Mouse (Mus musculus): ENCODE data around the gene Tradd. TPM values are rescaled to one million over a fixed set of nuclear protein-coding genes. Genes with fewer than 3 reads are reported as not detected.
"Not testable (repeated sequence)": the region's sequence is repeated elsewhere in the genome, so short reads cannot be mapped to it uniquely, and the experiment has no call there.

The Tradd gene
- polyA plus RNA-seq, 1 experiment from 2014 or later, result 22.9 TPM

- no peak for DNase-seq (ENCODE audit: low read depth, low spot score)
- ChIA-PET POLR2A (no interaction called here), CTCF (interaction anchor here (0.8 to 1.7 kb wide), 4 partner anchors 16 to 175 kb away, joined by 3 to 5 read pairs (median 4); partner anchors contain the start of gene D230025D16Rik)
- no peak for TF ChIP-seq CTCF (IDR thresholded peaks at IDR 0.05)
- no peak for ATAC-seq
- no peaks in the 10 kb centered on the region for H3K27me3 ChIP-seq
- in situ Hi-C loops (cut with MboI; ENCODE audit: low pct_unique_long_range_greater_than_20kb), result loop anchor here (10.0 kb wide), 1 partner anchor 661 kb away; the partner anchor contains the start of gene Rrad
These were observed 31.6 kb upstream of the Tradd start, which contains the start of gene Exoc3l for GRCm38 (mm10) chr8:105295895-105296573. Gene Exoc3l, minus strand, starts transcription at chr8:105296101.

GRCm38 (mm10) chr8:105295256-105295655 lies 30.8 kb upstream of the Tradd start:
- ATAC-seq, result no peak
- no peak for DNase-seq (ENCODE audit: low read depth, low spot score)
- CTCF ChIA-PET, result interaction anchor here (1.4 to 1.7 kb wide), 2 partner anchors 15 to 175 kb away, joined by 3 to 4 read pairs; no protein-coding TSS in a partner anchor
- in situ Hi-C loops (cut with MboI; ENCODE audit: low pct_unique_long_range_greater_than_20kb), result loop anchor here (10.0 kb wide), 1 partner anchor 660 kb away; the partner anchor contains the start of gene Rrad
- POLR2A ChIA-PET, result no interaction called here
- H3K27me3 ChIP-seq, result no peaks in the 10 kb centered on the region
- no peak for TF ChIP-seq CTCF (IDR thresholded peaks at IDR 0.05)

- DNase-seq (ENCODE audit: low read depth, low spot score) (no peak), ATAC-seq (no peak)
- ChIA-PET POLR2A (no interaction called here), CTCF (interaction anchor here (1.4 to 1.7 kb wide), 2 partner anchors 15 to 174 kb away, joined by 3 to 4 read pairs; no protein-coding TSS in a partner anchor)
- no peak for TF ChIP-seq CTCF (IDR thresholded peaks at IDR 0.05)
- in situ Hi-C loops (cut with MboI; ENCODE audit: low pct_unique_long_range_greater_than_20kb), result loop anchor here (10.0 kb wide), 1 partner anchor 660 kb away; the partner anchor contains the start of gene Rrad
- H3K27me3 ChIP-seq, result no peaks in the 10 kb centered on the region
These were observed 30.4 kb upstream of the Tradd start for GRCm38 (mm10) chr8:105294776-105295175.

GRCm38 (mm10) chr8:105293405-105293804 lies 29.0 kb upstream of the Tradd start:
- no peak for DNase-seq (ENCODE audit: low read depth, low spot score)
- no peak for TF ChIP-seq CTCF (IDR thresholded peaks at IDR 0.05)
- POLR2A ChIA-PET, result no interaction called here
- in situ Hi-C loops (cut with MboI; ENCODE audit: low pct_unique_long_range_greater_than_20kb), result loop anchor here (10.0 kb wide), 1 partner anchor 659 kb away; the partner anchor contains the start of gene Rrad
- no peaks in the 10 kb centered on the region for H3K27me3 ChIP-seq
- CTCF ChIA-PET, result interaction anchor here (0.9 kb wide), 1 partner anchor 142 kb away, joined by 3 read pairs; no protein-coding TSS in a partner anchor
- ATAC-seq, result no peak

- TF ChIP-seq CTCF (IDR thresholded peaks at IDR 0.05), result no peak
- H3K27me3 ChIP-seq, result no peaks in the 10 kb centered on the region
- ChIA-PET CTCF (interaction anchor here (1.2 kb wide), 1 partner anchor 171 kb away, joined by 3 read pairs; no protein-coding TSS in a partner anchor), POLR2A (interaction anchor here (0.9 kb wide), 1 partner anchor 64 kb away, joined by 3 read pairs; no protein-coding TSS in a partner anchor)
- ATAC-seq (peak; percentile 61), DNase-seq (ENCODE audit: low read depth, low spot score) (no peak)
- in situ Hi-C loops (cut with MboI; ENCODE audit: low pct_unique_long_range_greater_than_20kb), result loop anchor here (10.0 kb wide), 1 partner anchor 658 kb away; the partner anchor contains the start of gene Rrad
These were observed 28.1 kb upstream of the Tradd start for GRCm38 (mm10) chr8:105292471-105292870.

- ChIA-PET CTCF (interaction anchor here (0.7 to 1.2 kb wide), 3 partner anchors 15 to 171 kb away, joined by 3 read pairs; no protein-coding TSS in a partner anchor), POLR2A (interaction anchor here (2.4 kb wide), 1 partner anchor 12 kb away, joined by 6 read pairs; no protein-coding TSS in a partner anchor)
- DNase-seq (ENCODE audit: low read depth, low spot score); H3K27me3 ChIP-seq; ATAC-seq: not testable (repeated sequence)
- in situ Hi-C loops (cut with MboI; ENCODE audit: low pct_unique_long_range_greater_than_20kb), result loop anchor here (10.0 kb wide), 1 partner anchor 657 kb away; the partner anchor contains the start of gene Rrad
These were observed 27.4 kb upstream of the Tradd start for GRCm38 (mm10) chr8:105291802-105292201.

GRCm38 (mm10) chr8:105291364-105291763 lies 27.0 kb upstream of the Tradd start:
- ChIA-PET CTCF (interaction anchor here (0.7 to 1.9 kb wide), 15 partner anchors 11 to 174 kb away, joined by 3 to 8 read pairs (median 3); no protein-coding TSS in a partner anchor), POLR2A (interaction anchor here (1.1 to 2.4 kb wide), 2 partner anchors 10 to 13 kb away, joined by 4 to 6 read pairs; no protein-coding TSS in a partner anchor)
- not testable (repeated sequence) for H3K27me3 ChIP-seq; ATAC-seq; DNase-seq (ENCODE audit: low read depth, low spot score)
- in situ Hi-C loops (cut with MboI; ENCODE audit: low pct_unique_long_range_greater_than_20kb), result loop anchor here (10.0 kb wide), 1 partner anchor 657 kb away; the partner anchor contains the start of gene Rrad

GRCm38 (mm10) chr8:105290554-105291314 lies 26.3 kb upstream of the Tradd start:
- in situ Hi-C loops (cut with MboI; ENCODE audit: low pct_unique_long_range_greater_than_20kb), result loop anchor here (10.0 kb wide), 1 partner anchor 656 kb away; the partner anchor contains the start of gene Rrad
- TF ChIP-seq CTCF (IDR thresholded peaks at IDR 0.05), result no peak
- CTCF ChIA-PET, result interaction anchor here (0.7 to 1.9 kb wide), 18 partner anchors 12 to 602 kb away, joined by 3 to 8 read pairs (median 3); partner anchors contain the start of gene Nol3
- POLR2A ChIA-PET, result interaction anchor here (0.5 to 2.4 kb wide), 4 partner anchors 10 to 719 kb away, joined by 4 to 6 read pairs (median 4); no protein-coding TSS in a partner anchor
- H3K27me3 ChIP-seq, result no peaks in the 10 kb centered on the region
- no peak for DNase-seq (ENCODE audit: low read depth, low spot score)
- peak; percentile 5 for ATAC-seq

GRCm38 (mm10) chr8:105289805-105290460 lies 25.5 kb upstream of the Tradd start, which contains the start of gene 4931428F04Rik:
Gene 4931428F04Rik, minus strand, starts transcription at chr8:105289864.
- POLR2A ChIA-PET, result interaction anchor here (0.6 to 2.4 kb wide), 3 partner anchors 14 to 28 kb away, joined by 4 to 6 read pairs (median 4); partner anchors contain the start of genes Fbxl8 and Tradd
- ATAC-seq (no peak), DNase-seq (ENCODE audit: low read depth, low spot score) (no peak)
- TF ChIP-seq CTCF (IDR thresholded peaks at IDR 0.05), result no peak
- CTCF ChIA-PET, result interaction anchor here (0.8 to 1.9 kb wide), 10 partner anchors 13 to 602 kb away, joined by 3 to 8 read pairs (median 4); partner anchors contain the start of gene Nol3
- no peaks in the 10 kb centered on the region for H3K27me3 ChIP-seq
- in situ Hi-C loops (cut with MboI; ENCODE audit: low pct_unique_long_range_greater_than_20kb), result loop anchor here (10.0 kb wide), 1 partner anchor 655 kb away; the partner anchor contains the start of gene Rrad

Measured in Patski (cell line).